Comparison of ENCODE assay signal across 8 mouse cellular contexts in genomic region chr13:21506221-21506649, GRCm38 (mm10). TPM values are rescaled to one million over a fixed set of nuclear protein-coding genes. Genes with fewer than 3 reads are reported as not detected.
DNase-seq lines count a peak whose midpoint lies in the region; ATAC-seq lines count a peak whose summit lies in the region.

No protein-coding gene starts in this region.

- no peaks in the 10 kb centered on the region for H3K4me1 ChIP-seq in brown adipose tissue, adult 24 weeks (ENCODE audit: control insufficient read depth, insufficient read depth, insufficient read length, low read length)
- 0 out of 4 replicates have a peak, but pooled peaks cover 0 to 3% of the 10 kb centered on the region in 2 experiments for H3K4me1 ChIP-seq in heart, embryonic 14.5 days (ENCODE audit: control insufficient read depth in 2 of 2, insufficient read depth in 2 of 2, low read length in 2 of 2)
- H3K4me1 ChIP-seq in liver, embryonic 13.5 days (replicated peaks): peaks cover 10% of the 10 kb centered on the region
- H3K4me1 ChIP-seq in stomach, embryonic 16.5 days (ENCODE audit: control insufficient read depth, insufficient read depth, low read length): 0 out of 2 replicates have a peak, but pooled peaks cover 6% of the 10 kb centered on the region

- peak overlapping the region; percentile 74 for H3K27ac ChIP-seq in brown adipose tissue, adult 24 weeks (replicated peaks; ENCODE audit: low read depth, low read length)
- peak overlapping the region; percentile 67 to 84 for H3K27ac ChIP-seq in heart, embryonic 14.5 days (replicated peaks in 1 of 2; ENCODE audit: control insufficient read depth in 1 of 2, insufficient read depth in 1 of 2, low read depth in 2 of 2, low read length in 2 of 2)
- peak overlapping the region; percentile 26; the same call in 1 of the 2 replicates for H3K27ac ChIP-seq in liver, embryonic 13.5 days
- H3K27ac ChIP-seq in stomach, embryonic 16.5 days (ENCODE audit: low read length): peak overlapping the region; percentile 86

- H3K36me3 ChIP-seq in heart, embryonic 14.5 days (ENCODE audit: control insufficient read depth, insufficient read depth, low read length): no peaks in the 10 kb centered on the region
- H3K36me3 ChIP-seq in liver, embryonic 13.5 days: no peaks in the 10 kb centered on the region
- no peaks in the 10 kb centered on the region for H3K36me3 ChIP-seq in stomach, embryonic 16.5 days (ENCODE audit: control insufficient read depth, insufficient read depth, low read length)

- peak; percentile 92 for DNase-seq in CD4-positive, CD25-positive, alpha-beta regulatory T cell, adult 2 months (ENCODE audit: low read depth, low spot score)
- peak; percentile 86 for DNase-seq in fat pad, adult 2 months (ENCODE audit: extremely low read depth, low read depth, low spot score)
- DNase-seq in kidney, postnatal 14 days: peak; percentile 90
- DNase-seq in liver, embryonic 13.5 days: peak; percentile 79
- peak; percentile 88 for DNase-seq in neural tube, embryonic 10.5 days (ENCODE audit: extremely low spot score, low spot score)

- peak overlapping the region; percentile 78 for H3K9ac ChIP-seq in heart, embryonic 14.5 days (ENCODE audit: low read length)
- H3K9ac ChIP-seq in liver, embryonic 13.5 days: peak overlapping the region; percentile 69
- peak overlapping the region; percentile 81 for H3K9ac ChIP-seq in stomach, embryonic 16.5 days (ENCODE audit: low read length)

- no peaks in the 10 kb centered on the region for H3K9me3 ChIP-seq in heart, embryonic 14.5 days (ENCODE audit: control insufficient read depth, low read length)
- H3K9me3 ChIP-seq in liver, embryonic 13.5 days (replicated peaks): no peaks in the 10 kb centered on the region
- H3K9me3 ChIP-seq in stomach, embryonic 16.5 days (replicated peaks; ENCODE audit: control insufficient read depth, low read length): no peaks in the 10 kb centered on the region

- WGBS in heart, embryonic 14.5 days: 1% methylated on average over 21 of the region's 21 CpGs
- WGBS in liver, embryonic 13.5 days (ENCODE audit: insufficient replicate concordance): under 1% methylated on average over 21 of the region's 21 CpGs
- under 1% methylated on average over 21 of the region's 21 CpGs for WGBS in stomach, embryonic 16.5 days

- ATAC-seq in heart, embryonic 14.5 days (ENCODE audit: insufficient number of reproducible peaks, insufficient read depth, low FRiP score, low read depth): peak; percentile 98
- ATAC-seq in liver, embryonic 13.5 days (ENCODE audit: low read depth): peak; percentile 100
- peak; percentile 100 for ATAC-seq in stomach, embryonic 16.5 days (ENCODE audit: insufficient read depth, low FRiP score)

- H3K4me2 ChIP-seq in heart, embryonic 14.5 days (ENCODE audit: low read length): peak overlapping the region; percentile 63
- H3K4me2 ChIP-seq in liver, embryonic 13.5 days: peak overlapping the region; percentile 60
- peak overlapping the region; percentile 72 for H3K4me2 ChIP-seq in stomach, embryonic 16.5 days (ENCODE audit: low read depth, low read length)

- peak overlapping the region; percentile 83 for H3K4me3 ChIP-seq in brown adipose tissue, adult 24 weeks (ENCODE audit: insufficient read depth, low read depth, low read length)
- peak overlapping the region; percentile 65 to 69 for H3K4me3 ChIP-seq in heart, embryonic 14.5 days (ENCODE audit: control insufficient read depth in 1 of 2, insufficient read depth in 1 of 2, low read depth in 1 of 2, low read length in 2 of 2)
- peak overlapping the region; percentile 67 for H3K4me3 ChIP-seq in liver, embryonic 13.5 days (replicated peaks)
- H3K4me3 ChIP-seq in stomach, embryonic 16.5 days (replicated peaks; ENCODE audit: low read length): peak overlapping the region; percentile 70

- H3K27me3 ChIP-seq in heart, embryonic 14.5 days (ENCODE audit: control insufficient read depth, insufficient read depth, low read length): no peaks in the 10 kb centered on the region
- no peaks in the 10 kb centered on the region for H3K27me3 ChIP-seq in liver, embryonic 13.5 days
- H3K27me3 ChIP-seq in stomach, embryonic 16.5 days (ENCODE audit: control insufficient read depth, insufficient read depth, low read length): no peaks in the 10 kb centered on the region

RNA-seq across cellular contexts. Expression of gene Gm11273, which starts 5.0 kb away (rescaled TPM):
- 124 and 176 TPM in 2 replicates for polyA plus RNA-seq in brown adipose tissue, adult 24 weeks (2012; ENCODE audit: insufficient read depth, insufficient read length, missing spikeins)
- polyA plus RNA-seq in heart, embryonic 14.5 days (2014; fragmentation: Nextera tagmentation; extraction: Ambion mirVana): 15.0 and 17.5 TPM in 2 replicates
- 6.6 and 7.4 TPM in 2 replicates for polyA plus RNA-seq in liver, embryonic 13.5 days (2015; fragmentation: Nextera tagmentation; extraction: Ambion mirVana)
- 6.7 and 20.9 TPM in 2 replicates for polyA plus RNA-seq in stomach, embryonic 16.5 days (2015; fragmentation: Nextera tagmentation; extraction: Ambion mirVana)

RNA-seq across cellular contexts. Expression of gene AK157302, which starts 11.2 kb away (rescaled TPM):
- 1.6 TPM in 1 of 2 replicates, not detected in the other for polyA plus RNA-seq in brown adipose tissue, adult 24 weeks (2012; ENCODE audit: insufficient read depth, insufficient read length, missing spikeins)
- 0.57 and 0.61 TPM in 2 replicates for polyA plus RNA-seq in heart, embryonic 14.5 days (2014; fragmentation: Nextera tagmentation; extraction: Ambion mirVana)
- polyA plus RNA-seq in liver, embryonic 13.5 days (2015; fragmentation: Nextera tagmentation; extraction: Ambion mirVana): 0.65 and 0.77 TPM in 2 replicates
- polyA plus RNA-seq in stomach, embryonic 16.5 days (2015; fragmentation: Nextera tagmentation; extraction: Ambion mirVana): 0.48 and 1.3 TPM in 2 replicates

RNA-seq across cellular contexts. Expression of gene Zkscan8, which starts 24.7 kb away (rescaled TPM):
- 6.0 and 6.4 TPM in 2 replicates for polyA plus RNA-seq in brown adipose tissue, adult 24 weeks (2012; ENCODE audit: insufficient read depth, insufficient read length, missing spikeins)
- 6.3 and 7.2 TPM in 2 replicates for polyA plus RNA-seq in heart, embryonic 14.5 days (2014; fragmentation: Nextera tagmentation; extraction: Ambion mirVana)
- polyA plus RNA-seq in liver, embryonic 13.5 days (2015; fragmentation: Nextera tagmentation; extraction: Ambion mirVana): 1.1 and 1.2 TPM in 2 replicates
- polyA plus RNA-seq in stomach, embryonic 16.5 days (2015; fragmentation: Nextera tagmentation; extraction: Ambion mirVana): 6.1 and 6.8 TPM in 2 replicates

RNA-seq across cellular contexts. Expression of gene Gm10065, which starts 27.0 kb away (rescaled TPM):
- not detected in 2 replicates for polyA plus RNA-seq in brown adipose tissue, adult 24 weeks (2012; ENCODE audit: insufficient read depth, insufficient read length, missing spikeins)
- not detected in 2 replicates for polyA plus RNA-seq in heart, embryonic 14.5 days (2014; fragmentation: Nextera tagmentation; extraction: Ambion mirVana)
- not detected in 2 replicates for polyA plus RNA-seq in liver, embryonic 13.5 days (2015; fragmentation: Nextera tagmentation; extraction: Ambion mirVana)
- not detected in 2 replicates for polyA plus RNA-seq in stomach, embryonic 16.5 days (2015; fragmentation: Nextera tagmentation; extraction: Ambion mirVana)

RNA-seq across cellular contexts. Expression of gene Zkscan4, which starts 27.5 kb away (rescaled TPM):
- 1.7 and 2.2 TPM in 2 replicates for polyA plus RNA-seq in brown adipose tissue, adult 24 weeks (2012; ENCODE audit: insufficient read depth, insufficient read length, missing spikeins)
- polyA plus RNA-seq in heart, embryonic 14.5 days (2014; fragmentation: Nextera tagmentation; extraction: Ambion mirVana): 1.7 and 1.9 TPM in 2 replicates
- 0.33 and 0.38 TPM in 2 replicates for polyA plus RNA-seq in liver, embryonic 13.5 days (2015; fragmentation: Nextera tagmentation; extraction: Ambion mirVana)
- 2.8 and 3.4 TPM in 2 replicates for polyA plus RNA-seq in stomach, embryonic 16.5 days (2015; fragmentation: Nextera tagmentation; extraction: Ambion mirVana)

Comparison
In these comparisons a context has a peak if more than half of its experiments do, and no peak if none do; other contexts are left out.
1. Peak in every context shown above with its lines: DNase-seq, ATAC-seq, H3K4me3 ChIP-seq and H3K27ac ChIP-seq.
2. H3K27ac ChIP-seq: peak in every context shown above with its lines; median percentile 86 in stomach, embryonic 16.5 days; 76 in heart, embryonic 14.5 days; 74 in brown adipose tissue, adult 24 weeks; 26 in liver, embryonic 13.5 days.